Mouse (Mus musculus): ENCODE measurements around the gene Gabarap.
"Not testable (repeated sequence)": the region's sequence is repeated elsewhere in the genome, so short reads cannot be mapped to it uniquely, and the experiment has no call there.

Gabarap gene

GRCm38 (mm10) chr11:70001159-70001558, 10.2 kb downstream of the Gabarap start:
- no peak for DNase-seq

- DNase-seq: peak; percentile 59
Observed at GRCm38 (mm10) chr11:70001865-70002264, 10.9 kb downstream of the Gabarap start.

- no peak for DNase-seq
Observed at GRCm38 (mm10) chr11:70002471-70002870, 11.5 kb downstream of the Gabarap start.

- DNase-seq: peak; percentile 54
Observed at GRCm38 (mm10) chr11:70005521-70005920, 14.6 kb downstream of the Gabarap start.

GRCm38 (mm10) chr11:70010033-70010432, 19.1 kb downstream of the Gabarap start:
- no peak for DNase-seq

- no peak for DNase-seq
Observed at GRCm38 (mm10) chr11:70010548-70010947, 19.6 kb downstream of the Gabarap start.

- DNase-seq: no peak
Observed at GRCm38 (mm10) chr11:70010961-70011360, 20.0 kb downstream of the Gabarap start.

- no peak for DNase-seq
Observed at GRCm38 (mm10) chr11:70012931-70013330, 22.0 kb downstream of the Gabarap start.

- DNase-seq: no peak
Observed at GRCm38 (mm10) chr11:70013408-70013807, 22.5 kb downstream of the Gabarap start.

GRCm38 (mm10) chr11:70014051-70014450, 23.1 kb downstream of the Gabarap start:
- DNase-seq: no peak

GRCm38 (mm10) chr11:70014880-70015558, 24.1 kb downstream of the Gabarap start, which contains the start of gene Acadvl:
Gene Acadvl, minus strand, starts transcription at chr11:70015411.
- peak; percentile 94 for DNase-seq

- DNase-seq: no peak
Observed at GRCm38 (mm10) chr11:70015677-70016076, 24.7 kb downstream of the Gabarap start.

GRCm38 (mm10) chr11:70016177-70016576, 25.2 kb downstream of the Gabarap start:
- DNase-seq: not testable (repeated sequence)

GRCm38 (mm10) chr11:70016669-70017068, 25.7 kb downstream of the Gabarap start, which contains the start of gene Dlg4:
Gene Dlg4, plus strand, starts transcription at chr11:70016942.
- no peak for DNase-seq

- no peak for DNase-seq
Observed at GRCm38 (mm10) chr11:70017199-70017767, 26.3 kb downstream of the Gabarap start.

- DNase-seq: peak; percentile 92
Observed at GRCm38 (mm10) chr11:70018131-70018990, 27.4 kb downstream of the Gabarap start.

- no peak for DNase-seq
Observed at GRCm38 (mm10) chr11:70019495-70020021, 28.6 kb downstream of the Gabarap start.

- no peak for DNase-seq
Observed at GRCm38 (mm10) chr11:70020022-70020631, 29.2 kb downstream of the Gabarap start.

GRCm38 (mm10) chr11:70020731-70021263, 29.9 kb downstream of the Gabarap start:
- peak; percentile 91 for DNase-seq

GRCm38 (mm10) chr11:70021264-70022132, 30.6 kb downstream of the Gabarap start:
- DNase-seq: peak; percentile 100

GRCm38 (mm10) chr11:70023481-70024150, 32.7 kb downstream of the Gabarap start:
- DNase-seq: peak; percentile 74
